Mouse (Mus musculus) neutrophil, adult 83 days (primary cell): ENCODE data around the gene Cyp26c1. TPM values are rescaled to one million over a fixed set of nuclear protein-coding genes. Genes with fewer than 3 reads are reported as not detected.

Source experiments
- total RNA-seq, 2 experiments: library from RNA; stranded (reverse); gene quantifications; one replicate each; pipeline ENCODE4 v1.2.4; 2023

The Cyp26c1 gene
- total RNA-seq = under 1 TPM; 0.39 to 0.46 TPM

DNA sequence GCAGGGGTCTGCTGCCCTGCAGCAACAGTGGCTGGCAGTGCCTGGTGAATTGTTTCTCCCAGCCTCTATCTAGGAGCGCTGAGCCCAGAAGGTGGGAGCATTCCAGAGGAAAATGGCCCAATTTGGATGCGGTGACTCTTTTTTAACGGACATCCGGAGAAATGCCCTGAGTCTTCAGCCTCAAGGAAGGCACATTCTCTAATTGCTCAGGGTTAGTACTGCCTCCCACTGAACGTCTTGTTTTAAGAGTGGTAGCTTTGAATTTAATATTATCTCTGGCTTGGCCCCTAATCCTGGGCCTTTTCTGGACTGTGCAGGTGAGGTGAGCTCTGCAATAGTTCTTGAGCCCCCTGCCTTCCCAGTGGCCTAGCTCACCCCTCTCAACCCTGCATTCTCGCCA, at the start of gene Cyp26c1:
Gene Cyp26c1 (plus strand): TSS at position 301 of the 400 bp plus-strand sequence.

DNA sequence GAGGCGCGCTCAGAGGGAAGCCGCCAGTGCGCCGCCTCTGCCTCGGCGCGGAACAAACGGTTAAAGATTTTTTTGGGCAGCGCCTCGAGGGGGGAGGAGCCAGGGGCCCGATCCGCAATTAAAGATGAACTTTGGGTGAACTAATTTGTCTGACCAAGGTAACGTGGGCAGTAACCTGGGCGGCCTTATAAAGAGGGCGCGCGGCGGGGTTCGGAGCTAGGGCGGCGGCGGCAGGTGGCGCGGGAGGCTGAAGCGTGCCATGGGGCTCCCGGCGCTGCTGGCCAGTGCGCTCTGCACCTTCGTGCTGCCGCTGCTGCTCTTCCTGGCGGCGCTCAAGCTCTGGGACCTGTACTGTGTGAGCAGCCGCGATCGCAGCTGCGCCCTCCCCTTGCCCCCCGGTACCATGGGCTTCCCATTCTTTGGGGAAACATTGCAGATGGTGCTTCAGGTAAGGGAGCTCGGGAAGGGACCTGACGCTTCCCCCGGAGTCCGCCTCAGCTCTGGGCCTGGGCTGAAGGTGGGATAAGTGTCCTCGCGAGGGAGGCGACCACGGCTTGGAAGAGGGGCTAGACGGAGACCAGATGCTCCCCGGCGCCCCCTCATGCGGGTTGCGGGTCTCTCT, 12.4 kb downstream of the Cyp26c1 start, which contains the start of gene Cyp26a1:
Gene Cyp26a1 (plus strand): TSS at position 148 of the 622 bp plus-strand sequence.

Other genes with a start within 250 kb of the Cyp26c1 start
- gene Exoc6, start 135.2 kb upstream of the Cyp26c1 start, total RNA-seq = 10 to 100 TPM; 58.8 to 64.0 TPM
- gene Cyp26a1, start 12.2 kb downstream of the Cyp26c1 start, total RNA-seq = not detected